In genomic region chr4:43828806-43829205, GRCm38 (mm10) we compare ENCODE assay signal across 24 mouse cellular contexts. TPM values are rescaled to one million over a fixed set of nuclear protein-coding genes. Genes with fewer than 3 reads are reported as not detected.
"Had no signal": no experiment of that assay in that cellular context is flagged by ENCODE, and none has a peak within 500 bp of the region (broad histone marks: within the 10 kb centered on the region; RNA-seq: fewer than 3 reads in every experiment).

No protein-coding gene starts in this region.

- H3K9ac ChIP-seq: liver, embryonic 15.5 days; lung, embryonic 14.5 days; midbrain, embryonic 12.5 days; neural tube, embryonic 13.5 days; neural tube, embryonic 15.5 days had no signal

- ATAC-seq: midbrain, embryonic 16.5 days had no signal

- DNase-seq: lung, adult 18-20 months; lung, embryonic 14.5 days; lung, postnatal 10 days; lung, postnatal 4 days; retina, postnatal 1 day; right cerebral cortex, adult 18-20 months; right cerebral cortex, postnatal 25 days; right cerebral cortex, postnatal 4 days; spleen, adult 18-20 months; thymus, adult 18-20 months; thymus, postnatal 14 days; thymus, postnatal 36 days had no signal

- H3K4me2 ChIP-seq: liver, embryonic 15.5 days; lung, embryonic 14.5 days; midbrain, embryonic 12.5 days; neural tube, embryonic 13.5 days; neural tube, embryonic 15.5 days had no signal

- H3K4me1 ChIP-seq: liver, embryonic 15.5 days; midbrain, embryonic 12.5 days; neural tube, embryonic 13.5 days; neural tube, embryonic 15.5 days had no signal

- H3K27ac ChIP-seq: liver, embryonic 15.5 days; midbrain, embryonic 12.5 days; neural tube, embryonic 13.5 days; neural tube, embryonic 15.5 days had no signal

- H3K9me3 ChIP-seq: liver, embryonic 15.5 days; midbrain, embryonic 12.5 days; neural tube, embryonic 13.5 days; neural tube, embryonic 15.5 days had no signal

- H3K27me3 ChIP-seq: liver, embryonic 15.5 days; midbrain, embryonic 12.5 days; neural tube, embryonic 13.5 days; neural tube, embryonic 15.5 days had no signal

- H3K36me3 ChIP-seq: liver, embryonic 15.5 days; midbrain, embryonic 12.5 days; neural tube, embryonic 13.5 days; neural tube, embryonic 15.5 days had no signal

- H3K4me3 ChIP-seq: liver, embryonic 15.5 days; midbrain, embryonic 12.5 days; myocyte; neural tube, embryonic 13.5 days; neural tube, embryonic 15.5 days had no signal

RNA-seq across cellular contexts. Expression of gene Olfr156, which starts 5.1 kb away (rescaled TPM):
- polyA plus RNA-seq: liver, embryonic 15.5 days; lung, embryonic 14.5 days; lung, embryonic 16.5 days; midbrain, embryonic 12.5 days; midbrain, embryonic 16.5 days; myocyte; neural tube, embryonic 11.5 days; neural tube, embryonic 13.5 days; neural tube, embryonic 15.5 days; small intestine, adult 2 months; stomach, embryonic 14.5 days; stomach, embryonic 16.5 days; thymus, postnatal 0 days had no signal

RNA-seq across cellular contexts. Expression of gene Olfr157, which starts 11.2 kb away (rescaled TPM):
- polyA plus RNA-seq: liver, embryonic 15.5 days; lung, embryonic 14.5 days; lung, embryonic 16.5 days; midbrain, embryonic 12.5 days; midbrain, embryonic 16.5 days; myocyte; neural tube, embryonic 11.5 days; neural tube, embryonic 13.5 days; neural tube, embryonic 15.5 days; stomach, embryonic 14.5 days; stomach, embryonic 16.5 days; thymus, postnatal 0 days had no signal

RNA-seq across cellular contexts. Expression of gene Olfr155, which starts 22.6 kb away (rescaled TPM):
- polyA plus RNA-seq: liver, embryonic 15.5 days; lung, embryonic 14.5 days; lung, embryonic 16.5 days; midbrain, embryonic 12.5 days; midbrain, embryonic 16.5 days; myocyte; neural tube, embryonic 11.5 days; neural tube, embryonic 13.5 days; neural tube, embryonic 15.5 days; small intestine, adult 2 months; stomach, embryonic 14.5 days; stomach, embryonic 16.5 days; thymus, postnatal 0 days had no signal

RNA-seq across cellular contexts. Expression of gene Olfr159, which starts 58.0 kb away (rescaled TPM):
- polyA plus RNA-seq: liver, embryonic 15.5 days; lung, embryonic 14.5 days; lung, embryonic 16.5 days; midbrain, embryonic 12.5 days; midbrain, embryonic 16.5 days; myocyte; neural tube, embryonic 11.5 days; neural tube, embryonic 13.5 days; neural tube, embryonic 15.5 days; small intestine, adult 2 months; stomach, embryonic 14.5 days; stomach, embryonic 16.5 days; thymus, postnatal 0 days had no signal
